21 mouse cellular contexts compared by ENCODE assay signal in the genomic region with DNA sequence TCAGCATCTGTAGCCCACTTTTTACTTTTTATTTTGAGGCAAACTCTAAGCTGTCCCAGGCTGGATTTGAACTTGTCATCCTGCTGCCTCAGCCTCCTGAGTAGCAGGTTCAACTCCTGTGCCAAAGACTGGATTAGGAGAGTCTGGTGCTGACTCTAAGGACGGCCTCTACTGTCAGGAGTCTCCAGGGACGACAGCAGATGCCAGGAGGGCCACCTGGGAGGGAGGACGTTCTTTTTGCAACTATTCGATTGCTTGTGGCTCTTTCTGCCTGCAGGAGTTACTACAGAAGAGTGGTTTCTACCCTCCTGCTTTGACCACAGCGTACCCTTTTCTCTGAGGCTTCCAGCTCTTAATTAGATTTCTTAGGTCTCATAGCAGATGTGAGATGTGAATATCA. TPM values are rescaled to one million over a fixed set of nuclear protein-coding genes. Genes with fewer than 3 reads are reported as not detected.
DNase-seq lines count a peak whose midpoint lies in the region; ATAC-seq lines count a peak whose summit lies in the region.
"Had no signal": no experiment of that assay in that cellular context is flagged by ENCODE, and none has a peak within 500 bp of the region (broad histone marks: within the 10 kb centered on the region; RNA-seq: fewer than 3 reads in every experiment).

No protein-coding gene starts in this region.

- H3K36me3 ChIP-seq in forebrain, embryonic 12.5 days (replicated peaks): no peaks in the 10 kb centered on the region
- H3K36me3 ChIP-seq in forebrain, embryonic 16.5 days (ENCODE audit: control insufficient read depth, insufficient read depth): no peaks in the 10 kb centered on the region
- no peaks in the 10 kb centered on the region for H3K36me3 ChIP-seq in midbrain, embryonic 14.5 days (ENCODE audit: control insufficient read depth, insufficient read depth, low read length)
- no peaks in the 10 kb centered on the region for H3K36me3 ChIP-seq in midbrain, embryonic 16.5 days (ENCODE audit: control insufficient read depth, insufficient read depth, low read length)
- H3K36me3 ChIP-seq in forebrain, embryonic 13.5 days (ENCODE audit: poor library complexity, severe bottlenecking): peaks cover 6% of the 10 kb centered on the region; the same call in 1 of the 2 replicates
- H3K36me3 ChIP-seq in stomach, embryonic 15.5 days: no peaks in the 10 kb centered on the region
- H3K36me3 ChIP-seq: neural tube, embryonic 12.5 days had no signal

- no peak for DNase-seq in midbrain, embryonic 14.5 days
- DNase-seq in right cerebral cortex, postnatal 36 days (ENCODE audit: low spot score in 2 of 2): no peak
- no peak for DNase-seq in urinary bladder, postnatal 10 days (ENCODE audit: low spot score)
- DNase-seq: adrenal gland, postnatal 25 days; cerebellum, adult 2 months; gastrocnemius, postnatal 25 days; heart, postnatal 36 days; kidney, postnatal 10 days; left cerebral cortex, postnatal 4 days; right cerebral cortex, postnatal 25 days; thymus, adult 18-20 months had no signal

- no peaks in the 10 kb centered on the region for H3K27me3 ChIP-seq in forebrain, embryonic 12.5 days
- H3K27me3 ChIP-seq in forebrain, embryonic 16.5 days (replicated peaks; ENCODE audit: control insufficient read depth, insufficient read depth, low read length): no peaks in the 10 kb centered on the region
- no peaks in the 10 kb centered on the region for H3K27me3 ChIP-seq in midbrain, embryonic 14.5 days (ENCODE audit: control insufficient read depth, insufficient read depth, low read length)
- H3K27me3 ChIP-seq in midbrain, embryonic 16.5 days (ENCODE audit: control insufficient read depth, insufficient read depth, low read depth, low read length): no peaks in the 10 kb centered on the region
- H3K27me3 ChIP-seq in forebrain, embryonic 13.5 days: no peaks in the 10 kb centered on the region
- H3K27me3 ChIP-seq in stomach, embryonic 15.5 days (replicated peaks): no peaks in the 10 kb centered on the region
- H3K27me3 ChIP-seq: heart, embryonic 13.5 days; neural tube, embryonic 12.5 days had no signal

- H3K4me1 ChIP-seq in forebrain, embryonic 12.5 days: peaks cover 84% of the 10 kb centered on the region
- H3K4me1 ChIP-seq in forebrain, embryonic 16.5 days (replicated peaks; ENCODE audit: control insufficient read depth, insufficient read depth, low read length): peaks cover 38% of the 10 kb centered on the region
- peaks cover 39% of the 10 kb centered on the region for H3K4me1 ChIP-seq in midbrain, embryonic 14.5 days (ENCODE audit: control insufficient read depth, insufficient read depth, low read length)
- H3K4me1 ChIP-seq in midbrain, embryonic 16.5 days (ENCODE audit: control insufficient read depth, insufficient read depth, low read length): peaks cover 27% of the 10 kb centered on the region
- H3K4me1 ChIP-seq in forebrain, embryonic 13.5 days: peaks cover 78% of the 10 kb centered on the region
- peaks cover 25% of the 10 kb centered on the region for H3K4me1 ChIP-seq in stomach, embryonic 15.5 days

- H3K9me3 ChIP-seq in forebrain, embryonic 12.5 days: no peaks in the 10 kb centered on the region
- H3K9me3 ChIP-seq in forebrain, embryonic 16.5 days (ENCODE audit: control insufficient read depth, low read length): no peaks in the 10 kb centered on the region
- no peaks in the 10 kb centered on the region for H3K9me3 ChIP-seq in midbrain, embryonic 14.5 days (ENCODE audit: control insufficient read depth, low read length)
- no peaks in the 10 kb centered on the region for H3K9me3 ChIP-seq in midbrain, embryonic 16.5 days (replicated peaks; ENCODE audit: control insufficient read depth, low read length, poor library complexity, severe bottlenecking)
- H3K9me3 ChIP-seq in forebrain, embryonic 13.5 days (replicated peaks): no peaks in the 10 kb centered on the region
- no peaks in the 10 kb centered on the region for H3K9me3 ChIP-seq in stomach, embryonic 15.5 days
- H3K9me3 ChIP-seq: heart, embryonic 13.5 days; neural tube, embryonic 12.5 days had no signal

- H3K4me2 ChIP-seq in forebrain, embryonic 12.5 days: no peak overlapping the region
- no peak overlapping the region for H3K4me2 ChIP-seq in forebrain, embryonic 16.5 days (ENCODE audit: low read length)
- H3K4me2 ChIP-seq in midbrain, embryonic 14.5 days (ENCODE audit: low read length): no peak overlapping the region
- no peak overlapping the region for H3K4me2 ChIP-seq in midbrain, embryonic 16.5 days (ENCODE audit: low read length)
- H3K4me2 ChIP-seq in forebrain, embryonic 13.5 days: no peak overlapping the region
- no peak overlapping the region for H3K4me2 ChIP-seq in stomach, embryonic 15.5 days
- H3K4me2 ChIP-seq: heart, embryonic 13.5 days; neural tube, embryonic 12.5 days had no signal

- H3K27ac ChIP-seq in forebrain, embryonic 12.5 days: peak overlapping the region; percentile 59
- H3K27ac ChIP-seq in forebrain, embryonic 16.5 days (ENCODE audit: low read length): no peak overlapping the region
- peak overlapping the region; percentile 45 for H3K27ac ChIP-seq in midbrain, embryonic 14.5 days (replicated peaks; ENCODE audit: low read depth, low read length)
- no peak overlapping the region for H3K27ac ChIP-seq in midbrain, embryonic 16.5 days (ENCODE audit: low read length)
- peak overlapping the region; percentile 51; the same call in 1 of the 2 replicates for H3K27ac ChIP-seq in forebrain, embryonic 13.5 days
- 0 out of 2 replicates have a peak overlapping the region, but pooled peaks have one; percentile 0 for H3K27ac ChIP-seq in stomach, embryonic 15.5 days
- H3K27ac ChIP-seq: heart, embryonic 13.5 days; layer of hippocampus, adult 2 months; liver, embryonic 14.5 days; neural tube, embryonic 12.5 days had no signal

- no peak overlapping the region for H3K9ac ChIP-seq in forebrain, embryonic 12.5 days
- H3K9ac ChIP-seq in forebrain, embryonic 16.5 days (replicated peaks; ENCODE audit: low read depth, low read length): no peak overlapping the region
- no peak overlapping the region for H3K9ac ChIP-seq in midbrain, embryonic 14.5 days (replicated peaks; ENCODE audit: low read length)
- H3K9ac ChIP-seq in midbrain, embryonic 16.5 days (ENCODE audit: low read depth, low read length): no peak overlapping the region
- no peak overlapping the region for H3K9ac ChIP-seq in forebrain, embryonic 13.5 days
- H3K9ac ChIP-seq in stomach, embryonic 15.5 days: no peak overlapping the region
- H3K9ac ChIP-seq: heart, embryonic 13.5 days; liver, embryonic 14.5 days; neural tube, embryonic 12.5 days had no signal

- H3K4me3 ChIP-seq in forebrain, embryonic 12.5 days (replicated peaks): no peak overlapping the region
- no peak overlapping the region for H3K4me3 ChIP-seq in forebrain, embryonic 16.5 days (replicated peaks; ENCODE audit: low read length)
- no peak overlapping the region for H3K4me3 ChIP-seq in midbrain, embryonic 14.5 days (replicated peaks; ENCODE audit: low read depth, low read length)
- H3K4me3 ChIP-seq in midbrain, embryonic 16.5 days (ENCODE audit: low read depth, low read length): no peak overlapping the region
- H3K4me3 ChIP-seq in forebrain, embryonic 13.5 days: no peak overlapping the region
- H3K4me3 ChIP-seq in stomach, embryonic 15.5 days (replicated peaks): no peak overlapping the region
- H3K4me3 ChIP-seq: heart, embryonic 13.5 days; layer of hippocampus, adult 2 months; neural tube, embryonic 12.5 days had no signal

- 38% methylated on average over 5 of the region's 5 CpGs for WGBS in forebrain, embryonic 12.5 days
- WGBS in forebrain, embryonic 16.5 days: 27% methylated on average over 5 of the region's 5 CpGs
- WGBS in midbrain, embryonic 14.5 days: 37% methylated on average over 5 of the region's 5 CpGs
- WGBS in midbrain, embryonic 16.5 days: 30% methylated on average over 5 of the region's 5 CpGs
- WGBS in forebrain, embryonic 13.5 days: 30% methylated on average over 5 of the region's 5 CpGs
- 61% methylated on average over 5 of the region's 5 CpGs for WGBS in stomach, embryonic 15.5 days

- no peak for ATAC-seq in forebrain, embryonic 12.5 days (ENCODE audit: low FRiP score)
- ATAC-seq in forebrain, embryonic 16.5 days: no peak
- ATAC-seq in midbrain, embryonic 14.5 days (ENCODE audit: low FRiP score, low TSS enrichment): no peak
- no peak for ATAC-seq in midbrain, embryonic 16.5 days
- no peak for ATAC-seq in forebrain, embryonic 13.5 days
- ATAC-seq in stomach, embryonic 15.5 days (ENCODE audit: insufficient read depth, low FRiP score, low read depth): no peak
- ATAC-seq: intestine, embryonic 16.5 days had no signal

RNA-seq across cellular contexts. Expression of gene Cuedc1, which starts 24.7 kb away (rescaled TPM):
- polyA plus RNA-seq in forebrain, embryonic 12.5 days (2016; fragmentation: Nextera tagmentation; extraction: Ambion mirVana): 41.1 and 42.5 TPM in 2 replicates
- 36.0 and 40.3 TPM in 2 replicates for polyA plus RNA-seq in forebrain, embryonic 16.5 days (2015; fragmentation: Nextera tagmentation; extraction: Ambion mirVana)
- polyA plus RNA-seq in midbrain, embryonic 14.5 days (2014; fragmentation: Nextera tagmentation; extraction: Ambion mirVana): 29.6 and 31.1 TPM in 2 replicates
- polyA plus RNA-seq in midbrain, embryonic 16.5 days (2015; fragmentation: Nextera tagmentation; extraction: Ambion mirVana): 46.1 and 54.7 TPM in 2 replicates
- polyA plus RNA-seq in forebrain, embryonic 13.5 days (2015; fragmentation: Nextera tagmentation; extraction: Ambion mirVana): 32.8 and 37.4 TPM in 2 replicates
- 23.8 and 26.7 TPM in 2 replicates for polyA plus RNA-seq in stomach, embryonic 15.5 days (2015; fragmentation: Nextera tagmentation; extraction: Ambion mirVana)

RNA-seq across cellular contexts. Expression of gene Vezf1, which starts 54.5 kb away (rescaled TPM):
- 84.8 and 91.5 TPM in 2 replicates for polyA plus RNA-seq in forebrain, embryonic 12.5 days (2016; fragmentation: Nextera tagmentation; extraction: Ambion mirVana)
- polyA plus RNA-seq in forebrain, embryonic 16.5 days (2015; fragmentation: Nextera tagmentation; extraction: Ambion mirVana): 59.7 and 68.1 TPM in 2 replicates
- 58.9 and 69.9 TPM in 2 replicates for polyA plus RNA-seq in midbrain, embryonic 14.5 days (2014; fragmentation: Nextera tagmentation; extraction: Ambion mirVana)
- polyA plus RNA-seq in midbrain, embryonic 16.5 days (2015; fragmentation: Nextera tagmentation; extraction: Ambion mirVana): 39.5 and 47.4 TPM in 2 replicates
- polyA plus RNA-seq in forebrain, embryonic 13.5 days (2015; fragmentation: Nextera tagmentation; extraction: Ambion mirVana): 65.6 and 72.7 TPM in 2 replicates
- polyA plus RNA-seq in stomach, embryonic 15.5 days (2015; fragmentation: Nextera tagmentation; extraction: Ambion mirVana): 34.0 and 35.1 TPM in 2 replicates

Comparison
In these comparisons a context has a peak if more than half of its experiments do, and no peak if none do; other contexts are left out.
1. H3K27ac ChIP-seq: peak in forebrain, embryonic 12.5 days (single experiment), midbrain, embryonic 14.5 days (single experiment), forebrain, embryonic 13.5 days (single experiment) and stomach, embryonic 15.5 days (single experiment); none in forebrain, embryonic 16.5 days (single experiment) and midbrain, embryonic 16.5 days (single experiment).